Mouse (Mus musculus) lung, postnatal 0 days (tissue): ENCODE data around the gene Fam83g. TPM values are rescaled to one million over a fixed set of nuclear protein-coding genes. Genes with fewer than 3 reads are reported as not detected.
A peak's percentile ranks its signal among the peaks of the same experiment; 100 is the strongest.

Source experiments
- ATAC-seq: fragments of 200-750 bp; cut with Nextera tagmentation; 2 replicates; pipeline ENCODE4 v1.8.0; 2017; ENCODE audit warnings: moderate library complexity
- DNase-seq: peaks from one replicate; pipeline ENCODE4 v3.0.0-alpha.2; 2016; ENCODE audit warnings: low spot score
- H3K27ac ChIP-seq: fragments of 300-500 bp; sonication (generic); 2 replicates; pipeline ENCODE4 v1.5.1; 2014; ENCODE audit warnings: antibody characterized with exemption, mild to moderate bottlenecking, low read length, mixed read lengths
- H3K27me3 ChIP-seq: fragments of 300-500 bp; sonication (generic); replicated peaks from 2 replicates; pipeline ENCODE4 v1.6.1; 2014; ENCODE audit warnings: low read length, mixed read lengths; ENCODE audit not compliant: insufficient read depth
- H3K36me3 ChIP-seq: fragments of 300-500 bp; sonication (generic); 2 replicates; pipeline ENCODE4 v1.6.1; 2014; ENCODE audit warnings: low read length, mixed read lengths; ENCODE audit not compliant: insufficient read depth
- H3K4me1 ChIP-seq: fragments of 300-500 bp; sonication (generic); 2 replicates; pipeline ENCODE4 v1.6.1; 2014; ENCODE audit warnings: antibody characterized with exemption, low read depth, low read length, mixed read lengths; ENCODE audit not compliant: insufficient read depth
- H3K4me2 ChIP-seq: fragments of 300-500 bp; sonication (generic); replicated peaks from 2 replicates; pipeline ENCODE4 v1.6.1; 2014; ENCODE audit warnings: low read depth, mild to moderate bottlenecking, low read length, moderate library complexity, mixed read lengths
- H3K4me3 ChIP-seq: fragments of 300-500 bp; sonication (generic); 2 replicates; pipeline ENCODE4 v1.5.1; 2014; ENCODE audit warnings: low read depth, low read length
- H3K9ac ChIP-seq: fragments of 300-500 bp; sonication (generic); replicated peaks from 2 replicates; pipeline ENCODE4 v1.6.1; 2014; ENCODE audit warnings: low read depth, mild to moderate bottlenecking
- H3K9me3 ChIP-seq: fragments of 300-500 bp; sonication (generic); 2 replicates; pipeline ENCODE4 v1.6.1; 2016; ENCODE audit warnings: low read length, mixed read lengths
- CTCF ChIP-seq: IDR thresholded peaks from 2 replicates; pipeline ENCODE4 v1.5.1; 2016; ENCODE audit warnings: antibody characterized with exemption, mild to moderate bottlenecking
- EP300 ChIP-seq: IDR thresholded peaks from 2 replicates; pipeline ENCODE4 v1.6.1; 2016; ENCODE audit warnings: antibody characterized with exemption, mild to moderate bottlenecking, control low read depth
- WGBS: fragments of 180-500 bp; shearing (Covaris S2); extraction: QIAGEN DNeasy Blood & Tissue Kit; methylation state at CpG from one replicate; pipeline ENCODE4 v1.1.7; 2014; 5-methylcytosine and 5-hydroxymethylcytosine counted together
- polyA plus RNA-seq: library from polyadenylated mRNA; unstranded; fragments of >200 nt; fragmentation: Nextera tagmentation; extraction: Ambion mirVana; gene quantifications from 2 replicates; pipeline ENCODE4 v1.2.1, GENCODE M21; 2015

Fam83g gene
- polyA plus RNA-seq, 1 experiment from 2014 or later: 1.9 TPM

DNA sequence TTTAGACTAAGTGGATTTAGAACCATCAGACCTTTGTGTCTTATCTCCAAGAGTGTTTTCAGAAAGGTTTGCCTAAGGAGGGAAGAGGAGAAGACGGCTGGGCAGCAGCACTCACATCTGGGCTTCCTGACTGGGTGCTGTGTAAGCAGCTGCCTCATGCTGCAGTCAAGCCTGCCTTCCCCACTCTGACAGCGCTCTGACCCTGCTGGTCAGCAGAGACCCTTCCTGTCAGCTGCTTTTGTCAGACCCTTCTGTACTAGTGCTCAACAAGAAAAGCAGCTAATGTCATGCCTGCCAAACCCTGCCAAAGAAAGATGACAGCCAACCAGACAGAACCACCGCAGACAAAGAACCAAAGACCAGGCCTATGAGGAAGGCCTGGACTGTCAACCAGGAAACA lies 59.9 kb downstream of the Fam83g start:
- Histone ChIP-seq H3K4me3 (no peak overlapping the region), H3K27ac (no peak overlapping the region), H3K4me1 (no peaks in the 10 kb centered on the region), H3K9ac (no peak overlapping the region), H3K9me3 (no peaks in the 10 kb centered on the region), H3K4me2 (no peak overlapping the region), H3K27me3 (no peaks in the 10 kb centered on the region), H3K36me3 (peaks cover 7% of the 10 kb centered on the region)
- 64% methylated on average over 3 of the region's 3 CpGs for WGBS
- ATAC-seq: no peak
- no peak for TF ChIP-seq EP300
- no peak for TF ChIP-seq CTCF
- no peak for DNase-seq

DNA sequence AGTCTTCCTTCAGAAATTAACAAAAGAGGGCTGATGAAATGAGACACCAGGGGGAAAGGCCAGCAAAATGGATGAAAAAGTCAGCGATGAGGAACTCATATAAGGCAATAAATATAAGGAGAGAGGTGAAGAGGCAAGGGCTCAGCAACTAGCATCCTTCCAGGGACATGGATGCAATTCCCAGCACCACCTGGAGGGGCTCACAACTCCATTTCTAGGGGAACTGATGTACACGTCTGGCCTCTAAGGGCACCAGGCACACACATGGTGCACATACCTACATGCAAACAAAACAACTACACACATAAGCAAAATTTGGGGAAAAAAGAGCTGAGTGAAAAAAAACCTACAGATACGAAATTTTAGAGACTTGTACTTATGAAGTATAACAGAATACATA lies 60.6 kb downstream of the Fam83g start:
- Histone ChIP-seq H3K9me3 (no peaks in the 10 kb centered on the region), H3K4me2 (no peak overlapping the region), H3K4me1 (no peaks in the 10 kb centered on the region), H3K27me3 (no peaks in the 10 kb centered on the region), H3K27ac (no peak overlapping the region), H3K9ac (no peak overlapping the region), H3K36me3 (peaks cover 7% of the 10 kb centered on the region; the same call in 1 of the 2 replicates), H3K4me3 (no peak overlapping the region)
- ATAC-seq (no peak), DNase-seq (no peak)
- no peak for TF ChIP-seq EP300
- TF ChIP-seq CTCF: peak; percentile 32
- WGBS: 70% methylated on average over 3 of the region's 3 CpGs

DNA sequence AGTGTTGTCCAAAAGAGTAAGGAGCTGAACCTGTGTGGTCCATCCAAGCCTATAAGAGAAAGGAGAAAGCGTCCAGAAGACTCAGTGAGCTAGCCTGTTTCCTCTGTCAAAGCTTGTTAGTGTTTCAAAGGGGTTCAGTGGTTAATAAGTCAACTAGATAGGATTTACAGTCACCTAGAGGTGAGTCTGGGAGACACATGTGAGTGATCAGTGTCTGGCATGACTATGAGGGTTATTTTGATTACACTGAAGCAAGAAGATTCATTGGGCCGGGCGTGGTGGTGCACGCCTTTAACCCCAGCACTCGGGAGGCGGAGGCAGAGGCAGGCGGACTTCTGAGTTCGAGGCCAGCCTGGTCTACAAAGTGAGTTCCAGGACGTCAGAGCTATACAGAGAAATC lies 61.9 kb downstream of the Fam83g start:
- ATAC-seq: no peak
- Histone ChIP-seq H3K4me3 (no peak overlapping the region), H3K4me2 (no peak overlapping the region), H3K36me3 (peaks cover 3% of the 10 kb centered on the region; the same call in 1 of the 2 replicates), H3K27ac (no peak overlapping the region), H3K4me1 (no peaks in the 10 kb centered on the region), H3K9me3 (no peaks in the 10 kb centered on the region), H3K9ac (no peak overlapping the region), H3K27me3 (no peaks in the 10 kb centered on the region)
- no peak for TF ChIP-seq CTCF
- no peak for TF ChIP-seq EP300
- 94% methylated on average over 9 of the region's 9 CpGs for WGBS
- DNase-seq: no peak

DNA sequence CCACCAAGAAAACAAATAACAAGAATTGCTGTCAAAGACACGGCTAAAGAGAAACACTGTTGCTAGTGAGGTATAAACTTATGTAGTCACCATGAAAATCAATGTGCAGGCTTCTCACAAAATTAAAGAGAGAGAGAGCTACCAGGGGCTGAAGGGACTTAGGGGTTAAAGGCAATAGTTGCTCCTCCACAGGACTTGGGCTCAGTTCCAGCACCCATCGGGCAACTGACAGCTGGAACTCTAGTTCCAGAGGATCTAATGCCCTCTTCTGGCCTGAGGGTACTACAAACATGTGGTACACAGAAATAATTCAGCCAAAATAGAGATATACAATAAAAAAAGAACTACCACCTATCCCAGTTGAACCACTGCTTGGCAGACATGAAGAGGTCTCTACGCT lies 63.3 kb downstream of the Fam83g start:
- H3K9me3 ChIP-seq: no peaks in the 10 kb centered on the region
- no peak overlapping the region for H3K4me2 ChIP-seq
- DNase-seq: no peak
- H3K4me1 ChIP-seq: no peaks in the 10 kb centered on the region
- ATAC-seq: no peak
- no peak overlapping the region for H3K4me3 ChIP-seq
- peaks cover 4% of the 10 kb centered on the region for H3K36me3 ChIP-seq
- TF ChIP-seq CTCF (no peak), EP300 (no peak)
- H3K9ac ChIP-seq: no peak overlapping the region
- 48% methylated on average over 3 of the region's 3 CpGs for WGBS
- no peaks in the 10 kb centered on the region for H3K27me3 ChIP-seq
- no peak overlapping the region for H3K27ac ChIP-seq

DNA sequence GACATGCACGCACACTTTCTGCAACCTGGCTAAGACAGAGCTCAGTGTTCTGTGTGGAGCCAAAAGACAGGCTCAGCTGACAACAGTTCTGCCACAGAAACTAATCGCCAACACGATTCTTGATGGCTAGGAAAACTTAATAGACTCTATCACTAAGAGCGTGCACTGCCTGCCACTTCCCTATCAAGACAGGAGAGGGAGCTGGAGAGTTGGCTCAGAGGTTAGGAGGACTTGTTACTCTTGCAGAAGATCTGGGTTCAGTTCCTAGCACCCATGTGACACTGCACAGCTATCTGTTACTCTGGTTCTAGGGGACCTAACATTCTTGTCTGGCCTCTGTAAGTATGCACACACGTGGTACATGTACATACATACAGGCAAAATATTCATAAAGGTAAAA lies 67.7 kb downstream of the Fam83g start:
- Histone ChIP-seq H3K9me3 (no peaks in the 10 kb centered on the region), H3K27me3 (no peaks in the 10 kb centered on the region), H3K4me2 (no peak overlapping the region), H3K4me1 (no peaks in the 10 kb centered on the region), H3K9ac (no peak overlapping the region), H3K36me3 (peaks cover 20% of the 10 kb centered on the region), H3K4me3 (no peak overlapping the region), H3K27ac (no peak overlapping the region)
- ATAC-seq (no peak), DNase-seq (peak; percentile 30)
- WGBS: 79% methylated on average over 5 of the region's 5 CpGs
- no peak for TF ChIP-seq EP300
- TF ChIP-seq CTCF: peak; percentile 70

DNA sequence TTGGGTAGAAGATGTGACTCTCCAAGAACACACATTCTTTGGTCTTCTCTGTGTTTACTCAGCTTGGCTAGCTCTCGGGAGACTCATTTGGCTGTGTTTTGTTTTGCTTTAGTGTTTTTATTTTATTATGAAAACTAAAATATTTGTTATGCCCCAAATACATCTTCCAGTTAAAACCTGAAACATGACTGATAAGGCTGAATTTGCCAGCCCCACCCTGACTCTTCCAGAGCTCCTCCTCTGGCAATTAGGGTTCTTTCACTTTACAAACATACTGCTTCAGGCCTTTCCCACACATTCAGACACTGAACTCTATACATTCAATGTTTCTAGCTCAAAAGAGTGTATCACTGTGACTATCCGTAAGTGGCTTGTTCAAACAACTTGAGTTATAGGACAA lies 73.3 kb downstream of the Fam83g start:
- H3K4me3 ChIP-seq: no peak overlapping the region
- no peak overlapping the region for H3K27ac ChIP-seq
- no peaks in the 10 kb centered on the region for H3K27me3 ChIP-seq
- TF ChIP-seq CTCF (no peak), EP300 (no peak)
- H3K36me3 ChIP-seq: peaks cover 19% of the 10 kb centered on the region
- no peaks in the 10 kb centered on the region for H3K9me3 ChIP-seq
- DNase-seq (no peak), ATAC-seq (no peak)
- H3K9ac ChIP-seq: no peak overlapping the region
- peaks cover 8% of the 10 kb centered on the region; the same call in 1 of the 2 replicates for H3K4me1 ChIP-seq
- H3K4me2 ChIP-seq: no peak overlapping the region
- 75% methylated on average over 2 of the region's 2 CpGs for WGBS

Other genes starting within 250 kb of the Fam83g start
- 0.24 and 0.32 TPM in 2 replicates for gene Rnf112, start 230.0 kb upstream of the Fam83g start, polyA plus RNA-seq
- gene Mfap4, start 198.7 kb upstream of the Fam83g start, polyA plus RNA-seq: 2,152 and 2,309 TPM in 2 replicates
- gene Mapk7, start 189.7 kb upstream of the Fam83g start, polyA plus RNA-seq: 36.2 and 39.5 TPM in 2 replicates
- gene B9d1, start 178.9 kb upstream of the Fam83g start, polyA plus RNA-seq: 16.8 and 17.1 TPM in 2 replicates
- 41.0 and 47.7 TPM in 2 replicates for gene Epn2, start 104.4 kb upstream of the Fam83g start, polyA plus RNA-seq
- gene Grap, start 30.8 kb upstream of the Fam83g start, polyA plus RNA-seq: 71.8 and 72.1 TPM in 2 replicates
- gene Slc5a10, start 36.7 kb downstream of the Fam83g start, polyA plus RNA-seq: 0.06 TPM in 1 of 2 replicates, not detected in the other
- gene Prpsap2, start 78.0 kb downstream of the Fam83g start, polyA plus RNA-seq: 16.0 and 16.4 TPM in 2 replicates
- 10.9 and 11.6 TPM in 2 replicates for gene Ulk2, start 171.0 kb downstream of the Fam83g start, polyA plus RNA-seq
- 7.6 and 10.2 TPM in 2 replicates for gene Akap10, start 246.2 kb downstream of the Fam83g start, polyA plus RNA-seq